Mouse (Mus musculus): Measurements from ENCODE around the gene Tle4.

DNA sequence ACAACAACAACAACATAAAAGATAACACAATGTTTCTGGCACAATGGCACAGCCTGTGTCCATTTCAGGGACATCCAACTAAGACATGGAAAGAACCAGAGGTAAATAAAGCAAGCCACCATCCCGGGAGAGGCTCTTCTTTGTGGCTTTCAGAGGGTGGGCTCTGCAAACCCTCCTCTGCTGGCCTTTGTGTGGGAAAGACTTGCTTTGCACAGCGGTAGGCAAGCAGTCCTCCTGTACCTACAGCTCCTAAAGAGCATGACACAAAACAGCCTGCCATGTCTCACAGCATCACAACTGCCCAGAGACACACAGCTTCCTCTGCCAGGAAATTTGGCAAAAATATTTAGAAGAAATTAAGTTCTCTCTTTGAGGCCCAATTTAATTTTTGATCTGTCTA, 149.3 kb downstream of the Tle4 start:
- no peak for TF ChIP-seq FLI1 (IDR thresholded peaks at IDR 0.05; ENCODE audit: low read length)
- no peak for TF ChIP-seq GATA1 (IDR thresholded peaks at IDR 0.05; ENCODE audit: borderline replicate concordance, low read length)

All from megakaryocyte, embryonic 14.5 days (primary cell).